Mouse (Mus musculus) heart, postnatal 0 days (tissue): ENCODE measurements around the gene Tmprss3.

ENCODE experiments used
- CTCF ChIP-seq: IDR thresholded peaks from 2 replicates; pipeline ENCODE4 v1.5.1; 2016; ENCODE audit warnings: antibody characterized with exemption, control low read depth, low read depth
- EP300 ChIP-seq: IDR thresholded peaks from 2 replicates; pipeline ENCODE4 v1.6.1; 2016; ENCODE audit warnings: antibody characterized with exemption, low read depth

- TF ChIP-seq CTCF, result no peak
- no peak for TF ChIP-seq EP300
Measured at GRCm38 (mm10) chr17:31134913-31135312, 63.9 kb downstream of the Tmprss3 start.
